Mouse (Mus musculus): ENCODE results near the gene Fn1. TPM values are rescaled to one million over a fixed set of nuclear protein-coding genes. Genes with fewer than 3 reads are reported as not detected.

The Fn1 gene
- total RNA-seq, 1 experiment from 2014 or later, result 9.9 TPM

DNA sequence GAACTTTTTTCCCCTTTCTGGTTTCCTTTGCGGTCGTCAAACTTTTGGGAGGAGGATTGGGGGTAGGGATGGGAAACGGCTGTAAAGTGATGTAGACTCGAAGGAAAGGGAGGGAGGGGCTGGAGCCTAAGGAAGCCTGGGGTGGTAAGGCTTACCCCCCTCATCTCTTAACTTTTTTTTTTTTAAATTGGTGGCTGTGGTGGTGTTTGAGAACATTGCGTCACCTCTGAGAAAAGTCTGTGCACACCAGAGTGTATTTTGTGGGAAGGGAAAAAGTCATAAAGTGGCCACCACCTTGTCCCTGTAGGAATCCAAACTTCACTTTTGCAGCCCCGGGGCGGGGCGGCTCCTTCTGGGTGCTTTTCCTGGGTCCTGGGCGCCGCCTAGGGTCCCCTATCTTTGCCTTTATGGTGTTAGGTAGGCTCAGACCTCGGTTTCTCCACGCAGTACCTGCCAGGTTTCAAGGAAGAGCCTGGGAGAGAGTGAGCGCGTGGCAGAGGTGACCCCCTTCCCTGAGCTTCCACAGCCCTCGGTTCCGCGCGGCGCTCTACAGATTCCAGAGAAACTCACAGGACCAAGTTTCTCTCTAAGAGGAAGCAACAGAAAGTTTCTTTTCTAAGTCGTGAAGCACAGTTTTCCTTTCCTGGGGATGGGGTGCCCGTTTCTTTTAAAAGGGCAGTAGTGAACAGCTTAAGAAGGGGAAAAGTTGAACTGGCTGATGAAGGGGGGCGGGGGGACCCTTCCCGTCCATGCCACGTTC lies 580 bp upstream of the Fn1 start:
- no peak for ATAC-seq (replicated peaks; ENCODE audit: insufficient number of reproducible peaks, low FRiP score, low TSS enrichment, poor library complexity, severe bottlenecking)

- no peak for ATAC-seq (replicated peaks; ENCODE audit: insufficient number of reproducible peaks, low FRiP score, low TSS enrichment, poor library complexity, severe bottlenecking)
These were observed 1.2 kb downstream of the Fn1 start for GRCm38 (mm10) chr1:71651828-71652227.

- ATAC-seq (replicated peaks; ENCODE audit: insufficient number of reproducible peaks, low FRiP score, low TSS enrichment, poor library complexity, severe bottlenecking), result no peak
These were observed 1.7 kb downstream of the Fn1 start for GRCm38 (mm10) chr1:71651315-71651714.

DNA sequence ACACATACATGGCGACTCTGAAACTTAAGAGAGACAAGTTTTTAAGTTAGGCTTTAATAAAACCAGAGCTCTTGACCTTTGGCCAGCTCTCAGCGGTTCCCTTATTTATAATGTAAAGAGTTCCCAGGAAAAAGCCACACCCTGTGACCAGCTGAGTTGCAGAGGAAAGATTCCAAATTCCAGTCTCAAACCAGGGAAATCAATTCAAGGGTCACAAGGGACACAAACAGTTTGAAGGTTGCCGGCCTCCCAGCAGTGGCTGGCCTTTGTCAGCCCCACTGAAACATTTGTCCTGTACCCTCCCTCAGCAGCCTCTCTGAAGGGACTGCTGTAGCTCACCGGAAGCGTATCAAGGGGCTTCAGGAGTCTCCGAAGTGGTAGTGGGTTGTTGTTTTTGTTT lies 2.3 kb downstream of the Fn1 start:
- no peak for ATAC-seq (replicated peaks; ENCODE audit: insufficient number of reproducible peaks, low FRiP score, low TSS enrichment, poor library complexity, severe bottlenecking)

DNA sequence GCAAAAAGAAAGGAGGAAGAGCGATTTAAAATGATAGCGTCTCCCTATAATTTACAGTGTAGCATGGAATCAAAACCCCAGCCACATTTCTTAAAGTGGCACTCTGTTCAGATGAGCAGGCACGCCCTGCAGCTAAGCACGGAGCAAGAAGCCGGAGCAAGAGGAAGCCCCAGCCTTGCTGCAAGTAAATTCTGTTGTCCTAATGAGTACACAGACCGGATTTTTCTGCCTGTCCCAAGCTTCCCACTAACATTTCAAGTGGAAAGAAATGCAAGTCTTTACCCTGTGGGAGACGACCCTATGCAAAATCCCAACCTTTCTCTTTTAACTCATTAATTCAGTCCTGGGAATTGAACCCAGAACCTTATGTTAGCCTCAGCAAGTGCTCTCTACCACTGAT lies 4.8 kb downstream of the Fn1 start:
- no peak for ATAC-seq (replicated peaks; ENCODE audit: insufficient number of reproducible peaks, low FRiP score, low TSS enrichment, poor library complexity, severe bottlenecking)

DNA sequence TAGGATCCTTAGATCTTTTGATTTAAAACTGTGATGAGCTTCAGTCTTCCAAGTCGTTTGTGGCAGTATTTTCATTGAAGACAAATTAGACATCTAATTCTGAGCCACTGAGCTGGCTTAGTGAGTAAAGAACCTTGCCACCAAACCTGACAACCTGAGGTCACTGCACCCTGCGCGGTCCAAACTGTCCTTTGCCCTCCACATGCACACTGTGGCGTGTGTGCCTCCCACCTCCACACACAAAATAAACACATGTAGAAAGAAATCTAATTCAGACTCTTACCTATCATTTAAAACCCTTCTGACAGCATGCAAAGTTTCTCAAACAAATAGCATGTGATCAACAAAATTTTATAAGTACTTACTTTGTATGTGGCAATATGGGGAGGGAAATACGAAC lies 6.2 kb downstream of the Fn1 start:
- no peak for ATAC-seq (replicated peaks; ENCODE audit: insufficient number of reproducible peaks, low FRiP score, low TSS enrichment, poor library complexity, severe bottlenecking)

DNA sequence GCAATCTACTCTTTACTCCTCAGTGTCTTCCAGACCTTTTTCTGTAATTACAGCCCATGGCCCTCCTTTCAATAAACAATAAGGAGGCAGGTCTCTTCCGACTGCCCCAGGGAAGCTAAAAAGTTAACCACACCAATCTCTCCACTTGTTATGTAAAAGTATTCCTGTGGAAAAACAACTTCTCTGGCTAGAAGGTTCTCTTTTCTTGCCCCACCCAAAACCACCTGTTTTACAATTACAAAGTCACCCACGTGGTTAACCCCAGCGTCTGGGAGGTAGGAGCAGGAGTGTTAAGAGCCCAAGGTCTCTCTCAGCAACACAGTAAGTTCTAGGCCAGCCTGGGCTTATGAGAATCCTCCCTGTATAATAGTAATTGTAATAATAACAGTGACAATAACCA lies 7.0 kb downstream of the Fn1 start:
- no peak for ATAC-seq (replicated peaks; ENCODE audit: insufficient number of reproducible peaks, low FRiP score, low TSS enrichment, poor library complexity, severe bottlenecking)

GRCm38 (mm10) chr1:71645466-71645865 lies 7.5 kb downstream of the Fn1 start:
- no peak for ATAC-seq (replicated peaks; ENCODE audit: insufficient number of reproducible peaks, low FRiP score, low TSS enrichment, poor library complexity, severe bottlenecking)

DNA sequence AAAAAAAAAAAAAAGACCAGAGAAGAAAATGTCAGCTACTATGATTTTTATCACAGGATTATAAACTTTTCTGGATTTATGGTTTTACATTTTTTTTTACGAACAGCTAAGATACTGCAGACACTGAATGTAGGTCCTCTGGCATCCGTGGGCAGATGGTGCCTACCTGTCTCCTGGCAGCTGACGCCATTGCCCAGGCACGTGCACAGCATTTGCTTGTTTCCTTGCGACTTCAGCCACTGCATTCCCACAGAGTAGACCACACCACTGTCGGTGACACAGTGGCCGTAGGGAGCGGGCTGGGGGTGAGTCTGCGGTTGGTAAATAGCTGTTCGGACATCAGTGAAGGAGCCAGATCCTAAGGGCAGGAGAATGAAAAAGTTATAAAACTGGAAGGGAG lies 10.2 kb downstream of the Fn1 start:
- no peak for ATAC-seq (replicated peaks; ENCODE audit: insufficient number of reproducible peaks, low FRiP score, low TSS enrichment, poor library complexity, severe bottlenecking)

DNA sequence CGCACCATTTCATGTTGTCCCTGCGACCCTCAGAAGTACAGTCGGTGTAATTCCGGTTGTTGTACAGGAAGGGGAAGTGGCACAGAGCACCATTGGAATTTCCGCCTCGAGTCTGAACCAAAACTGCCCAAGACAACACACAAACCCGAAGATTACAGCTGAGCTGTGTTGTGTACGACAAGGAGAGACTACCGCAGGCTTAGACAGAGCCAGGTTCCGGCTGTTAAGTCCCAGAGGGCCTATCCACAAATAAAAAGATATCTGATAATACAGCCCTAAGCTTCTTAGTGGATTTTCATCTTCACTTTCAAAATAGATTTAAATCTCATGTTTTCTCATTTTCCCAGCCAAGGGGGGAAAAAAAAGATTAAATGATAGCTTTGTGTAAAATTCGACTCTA lies 11.8 kb downstream of the Fn1 start:
- ATAC-seq (replicated peaks; ENCODE audit: insufficient number of reproducible peaks, low FRiP score, low TSS enrichment, poor library complexity, severe bottlenecking), result no peak

DNA sequence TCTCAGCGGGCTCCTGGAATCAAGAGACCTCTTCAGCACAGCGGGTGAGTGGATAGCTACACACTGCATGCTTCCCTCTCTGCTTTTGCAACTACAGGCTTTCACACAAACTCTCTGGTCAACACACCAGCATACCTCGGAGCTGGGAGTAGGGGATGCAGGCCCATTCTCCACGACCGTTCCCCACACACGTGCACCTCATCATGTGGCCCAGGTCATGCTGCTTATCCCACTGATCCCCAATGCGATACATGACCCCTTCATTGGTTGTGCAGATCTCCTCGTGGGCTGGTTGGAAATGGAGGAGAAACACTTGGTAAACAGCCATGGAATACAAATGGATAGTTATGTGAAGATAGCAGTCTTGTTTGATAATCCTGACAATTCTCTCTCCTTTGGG lies 12.8 kb downstream of the Fn1 start:
- no peak for ATAC-seq (replicated peaks; ENCODE audit: insufficient number of reproducible peaks, low FRiP score, low TSS enrichment, poor library complexity, severe bottlenecking)

DNA sequence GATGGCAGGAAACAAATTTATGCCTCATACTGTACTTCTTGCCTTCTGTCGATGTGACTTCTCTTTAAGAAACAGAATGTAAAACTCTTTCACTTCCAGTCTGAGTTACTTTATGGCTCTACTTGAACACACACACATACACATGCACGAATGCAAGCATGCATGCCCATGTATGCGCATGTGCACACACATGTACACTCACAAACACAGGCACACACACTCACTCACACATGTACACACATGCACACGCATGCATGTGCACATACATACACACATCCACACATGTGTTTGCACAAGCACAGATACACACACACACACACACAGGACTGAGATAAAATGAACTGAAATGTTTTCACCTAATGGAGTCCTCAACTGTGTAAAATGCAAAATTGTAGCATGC lies 16.3 kb downstream of the Fn1 start:
- ATAC-seq (replicated peaks; ENCODE audit: insufficient number of reproducible peaks, low FRiP score, low TSS enrichment, poor library complexity, severe bottlenecking), result no peak

- ATAC-seq (replicated peaks; ENCODE audit: insufficient number of reproducible peaks, low FRiP score, low TSS enrichment, poor library complexity, severe bottlenecking), result no peak
These were observed 16.9 kb downstream of the Fn1 start for GRCm38 (mm10) chr1:71636116-71636515.

DNA sequence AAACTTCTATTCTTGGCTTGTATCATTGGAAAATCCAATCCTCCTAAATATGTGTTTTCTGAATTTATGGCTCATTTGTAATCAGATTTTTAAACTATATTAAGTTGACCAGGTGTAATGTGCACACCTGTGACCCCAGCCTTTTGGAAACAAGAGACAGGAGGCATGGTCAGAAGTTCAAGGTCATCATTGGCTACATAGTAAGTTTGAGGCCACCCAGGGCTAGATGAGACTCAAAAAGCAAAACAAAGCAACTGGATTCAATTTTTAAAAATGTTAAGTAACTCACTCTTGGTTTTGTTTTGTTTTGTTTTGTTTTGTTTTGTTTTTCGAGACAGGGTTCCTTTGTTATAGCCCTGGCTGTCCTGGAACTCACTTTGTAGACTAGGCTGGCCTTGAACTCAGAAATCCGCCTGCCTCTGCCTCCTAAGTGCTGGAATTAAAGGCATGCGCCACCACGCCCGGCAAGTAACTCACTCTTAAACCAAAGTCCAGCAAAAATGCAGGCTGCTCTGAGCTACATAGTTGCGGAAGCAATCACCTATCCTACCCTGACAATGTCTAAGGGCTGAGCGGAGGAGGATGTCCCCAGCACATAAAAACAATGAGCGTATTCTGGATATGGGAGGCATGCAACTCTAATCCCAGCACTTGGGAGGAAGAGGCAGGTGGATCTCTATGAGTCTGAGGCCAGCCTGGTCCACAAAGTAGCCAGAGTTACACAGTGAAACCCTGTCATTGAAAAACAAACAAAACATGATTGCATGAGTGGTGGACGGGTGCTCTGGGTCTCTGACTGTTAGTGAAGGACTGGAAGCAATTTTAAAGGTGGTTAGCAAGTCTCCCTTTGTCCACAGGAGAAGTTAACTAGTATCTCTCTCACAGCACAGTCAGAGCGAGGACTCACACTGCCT lies 17.6 kb downstream of the Fn1 start:
- ATAC-seq (replicated peaks; ENCODE audit: insufficient number of reproducible peaks, low FRiP score, low TSS enrichment, poor library complexity, severe bottlenecking), result no peak

DNA sequence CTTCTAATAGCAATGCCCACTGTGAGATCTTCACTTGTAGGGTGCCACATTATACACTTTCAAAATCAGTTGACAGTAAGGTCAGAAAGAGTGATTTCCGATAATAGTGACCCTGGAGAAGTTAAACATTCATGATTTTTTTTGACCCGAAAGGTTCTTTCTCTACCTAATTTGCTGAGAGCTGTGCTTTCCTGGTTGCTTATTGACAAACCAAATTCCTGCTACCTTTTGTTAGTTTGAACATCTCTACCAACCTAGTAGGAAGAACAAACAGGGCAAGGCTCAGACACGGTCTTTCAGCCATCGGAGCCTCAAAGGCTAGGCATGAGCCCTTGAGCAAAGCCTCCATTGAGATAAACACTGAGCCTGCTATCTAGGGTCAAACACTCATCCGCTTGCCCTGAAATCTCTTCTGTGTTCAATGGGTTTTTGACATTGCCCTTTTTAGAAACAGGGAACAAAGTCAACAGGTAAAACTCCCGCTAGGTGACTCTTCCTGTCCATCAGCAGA lies 18.5 kb downstream of the Fn1 start:
- no peak for ATAC-seq (replicated peaks; ENCODE audit: insufficient number of reproducible peaks, low FRiP score, low TSS enrichment, poor library complexity, severe bottlenecking)

DNA sequence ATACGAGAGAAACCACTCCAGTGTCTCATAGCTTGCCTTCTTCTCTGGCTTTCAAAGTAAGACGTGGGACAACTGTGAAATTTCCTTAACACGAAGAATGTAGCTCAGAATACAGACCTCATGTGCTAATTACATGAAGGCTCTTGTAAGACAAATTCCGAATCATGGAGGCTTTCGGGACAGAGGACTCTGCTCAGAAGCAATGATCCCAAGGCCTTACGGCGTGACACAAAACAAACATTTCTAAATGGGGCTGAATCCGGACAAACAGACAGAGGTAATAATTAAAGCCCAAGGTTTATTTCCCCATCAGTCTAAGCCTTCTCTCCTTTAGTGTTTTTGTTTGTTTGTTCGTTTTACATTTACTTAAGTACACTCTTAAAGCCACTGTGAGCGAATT lies 20.6 kb downstream of the Fn1 start:
- no peak for ATAC-seq (replicated peaks; ENCODE audit: insufficient number of reproducible peaks, low FRiP score, low TSS enrichment, poor library complexity, severe bottlenecking)

- no peak for ATAC-seq (replicated peaks; ENCODE audit: insufficient number of reproducible peaks, low FRiP score, low TSS enrichment, poor library complexity, severe bottlenecking)
These were observed 21.2 kb downstream of the Fn1 start for GRCm38 (mm10) chr1:71631811-71632210.

GRCm38 (mm10) chr1:71630243-71630642 lies 22.8 kb downstream of the Fn1 start:
- no peak for ATAC-seq (replicated peaks; ENCODE audit: insufficient number of reproducible peaks, low FRiP score, low TSS enrichment, poor library complexity, severe bottlenecking)

DNA sequence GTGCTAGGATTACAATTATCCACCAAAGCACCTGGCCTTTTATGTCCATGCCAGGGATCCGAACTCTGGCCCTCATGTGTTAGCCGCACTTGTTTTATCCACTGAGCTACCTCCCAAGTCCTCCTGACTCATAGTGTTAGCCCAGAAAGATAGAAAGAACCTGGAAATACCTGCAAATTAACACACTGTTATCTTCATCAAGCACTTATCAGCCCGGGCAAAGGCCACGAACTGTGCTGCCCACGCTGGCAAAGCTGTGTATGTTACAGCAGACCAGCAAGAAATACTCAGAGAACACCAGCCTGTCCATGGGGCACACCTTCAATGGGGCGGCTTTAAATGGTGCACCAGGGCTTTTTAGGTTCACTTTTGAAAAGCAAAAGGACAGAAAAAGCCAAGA lies 29.4 kb downstream of the Fn1 start:
- no peak for ATAC-seq (replicated peaks; ENCODE audit: insufficient number of reproducible peaks, low FRiP score, low TSS enrichment, poor library complexity, severe bottlenecking)

GRCm38 (mm10) chr1:71621526-71621925 lies 31.5 kb downstream of the Fn1 start:
- no peak for ATAC-seq (replicated peaks; ENCODE audit: insufficient number of reproducible peaks, low FRiP score, low TSS enrichment, poor library complexity, severe bottlenecking)
